Mouse (Mus musculus) kidney, adult 2 months (tissue): ENCODE measurements at regions not wholly inside any gene's neighbourhood (a gene's known extent, or its start where the extent isn't known, plus 50 kb on each side); places are given as distances from the start of the nearest gene placed in this dataset.

Source experiments
- CTCF ChIP-seq: fragments of 200-500 bp; conservative IDR thresholded peaks from 2 replicates; pipeline ENCODE4 v1.5.1; 2011; ENCODE audit warnings: low read depth, mild to moderate bottlenecking, control low read depth, low read length, moderate library complexity, mixed read lengths; ENCODE audit not compliant: insufficient read depth, insufficient read length
- POLR2A ChIP-seq: fragments of 200-500 bp; IDR thresholded peaks from one replicate; pipeline ENCODE4 v1.6.1; 2011; ENCODE audit warnings: low read depth, low read length, control low read depth

- no peak for TF ChIP-seq CTCF
- TF ChIP-seq POLR2A, result no peak
Observed at GRCm38 (mm10) chr2:166252107-166252506, 96.6 kb upstream of the Sulf2 start.
